Mouse (Mus musculus) limb, embryonic 11.5 days (tissue): ENCODE measurements around the gene Gm21188. TPM values are rescaled to one million over a fixed set of nuclear protein-coding genes. Genes with fewer than 3 reads are reported as not detected.
"Not testable (repeated sequence)": the region's sequence is repeated elsewhere in the genome, so short reads cannot be mapped to it uniquely, and the experiment has no call there.

Experiments
- ATAC-seq: fragments of 200-750 bp; cut with Nextera tagmentation; 2 replicates; pipeline ENCODE4 v1.8.0; 2017; ENCODE audit warnings: low read depth; ENCODE audit not compliant: insufficient number of reproducible peaks, low FRiP score, low TSS enrichment
- DNase-seq: peaks from one replicate; pipeline ENCODE4 v3.0.0-alpha.2; 2015; ENCODE audit warnings: low spot score
- H3K27ac ChIP-seq: fragments of 300-500 bp; sonication (generic); replicated peaks from 2 replicates; pipeline ENCODE4 v1.5.1; 2014; ENCODE audit warnings: low read depth, mild to moderate bottlenecking, low read length
- H3K27me3 ChIP-seq: fragments of 300-500 bp; sonication (generic); 2 replicates; pipeline ENCODE4 v1.6.1; 2014; ENCODE audit warnings: mild to moderate bottlenecking, low read length, mixed read lengths; ENCODE audit not compliant: control insufficient read depth, insufficient read depth
- H3K36me3 ChIP-seq: fragments of 300-500 bp; sonication (generic); 2 replicates; pipeline ENCODE4 v1.6.1; 2014; ENCODE audit warnings: mild to moderate bottlenecking, low read length, moderate library complexity, mixed read lengths; ENCODE audit not compliant: control insufficient read depth, insufficient read depth
- H3K4me1 ChIP-seq: fragments of 300-500 bp; sonication (generic); 2 replicates; pipeline ENCODE4 v1.6.1; 2014; ENCODE audit warnings: low read length, mixed read lengths; ENCODE audit not compliant: control insufficient read depth, insufficient read depth
- H3K4me2 ChIP-seq: fragments of 300-500 bp; sonication (generic); 2 replicates; pipeline ENCODE4 v1.6.1; 2014; ENCODE audit warnings: low read depth, mild to moderate bottlenecking, moderate library complexity; ENCODE audit not compliant: severe bottlenecking
- H3K4me3 ChIP-seq: fragments of 300-500 bp; sonication (generic); 2 replicates; pipeline ENCODE4 v1.5.1; 2014; ENCODE audit warnings: low read depth, low read length
- H3K9ac ChIP-seq: fragments of 300-500 bp; sonication (generic); 2 replicates; pipeline ENCODE4 v1.6.1; 2014; ENCODE audit warnings: mild to moderate bottlenecking, low read length
- H3K9me3 ChIP-seq: fragments of 300-500 bp; sonication (generic); 2 replicates; pipeline ENCODE4 v1.6.1; 2016; ENCODE audit warnings: low read length; ENCODE audit not compliant: control insufficient read depth
- WGBS: fragments of 180-500 bp; shearing (Covaris S2); extraction: QIAGEN DNeasy Blood & Tissue Kit; methylation state at CpG from one replicate; pipeline ENCODE4 v1.1.7; 2014; 5-methylcytosine and 5-hydroxymethylcytosine counted together
- polyA plus RNA-seq: library from polyadenylated mRNA; unstranded; fragments of >200 nt; fragmentation: Nextera tagmentation; extraction: Ambion mirVana; gene quantifications from 2 replicates; pipeline ENCODE4 v1.2.1, GENCODE M21; 2014

Gm21188 gene
- polyA plus RNA-seq: not detected in 2 replicates

GRCm38 (mm10) chr13:120052085-120052484 lies at the start of gene Gm21188:
Gene Gm21188, minus strand, starts transcription at chr13:120052194.
- not testable (repeated sequence) for H3K27ac ChIP-seq, ATAC-seq, H3K4me3 ChIP-seq, H3K9ac ChIP-seq, DNase-seq, H3K9me3 ChIP-seq, H3K36me3 ChIP-seq, H3K27me3 ChIP-seq, H3K4me2 ChIP-seq, H3K4me1 ChIP-seq

DNA sequence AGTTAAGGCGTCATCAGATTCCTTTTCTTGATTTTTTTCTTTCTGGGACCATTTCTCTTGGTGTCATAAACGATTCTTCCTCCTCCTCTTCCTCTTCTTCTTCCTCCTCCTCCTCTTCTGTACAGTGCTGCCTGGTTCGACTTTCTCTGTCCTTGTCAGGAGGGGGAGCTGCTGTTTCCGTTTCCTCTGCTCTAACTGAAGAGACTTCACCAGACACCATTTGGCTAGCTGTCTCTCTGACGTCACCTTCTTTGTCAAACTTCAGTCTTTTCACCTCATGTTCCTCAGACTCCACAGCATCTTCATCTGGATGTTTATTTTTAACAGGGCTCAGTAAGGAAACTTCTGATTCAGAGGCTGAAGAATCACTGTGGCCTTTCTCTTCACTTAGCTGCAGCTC lies 47.3 kb upstream of the Gm21188 start:
- H3K36me3 ChIP-seq, H3K4me1 ChIP-seq, H3K27ac ChIP-seq, H3K9me3 ChIP-seq, H3K9ac ChIP-seq, H3K27me3 ChIP-seq, H3K4me3 ChIP-seq, H3K4me2 ChIP-seq, ATAC-seq, DNase-seq: not testable (repeated sequence)
- WGBS: no CpG with 5 or more reads among the region's 5 CpGs

DNA sequence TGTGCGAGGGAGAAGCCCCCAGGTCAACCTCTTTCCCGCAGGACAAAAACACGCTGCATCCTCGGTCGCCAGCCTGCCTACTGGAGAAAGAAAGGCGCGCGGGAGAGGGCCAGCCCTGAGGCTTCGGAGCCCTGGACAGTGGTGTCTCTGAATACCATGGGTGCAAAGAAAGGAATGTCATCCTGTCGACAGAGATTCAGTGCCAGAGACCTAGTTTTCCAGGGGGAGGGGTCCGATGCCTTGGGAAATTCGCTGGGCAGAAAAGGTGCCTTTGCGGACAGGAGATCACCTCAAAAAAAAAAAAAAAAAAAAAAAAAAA lies 44.9 kb upstream of the Gm21188 start:
- H3K27me3 ChIP-seq, H3K4me1 ChIP-seq, DNase-seq, H3K4me2 ChIP-seq, H3K9ac ChIP-seq, H3K9me3 ChIP-seq, H3K4me3 ChIP-seq, H3K36me3 ChIP-seq, H3K27ac ChIP-seq: not testable (repeated sequence)
- ATAC-seq: peak; percentile 17; the same call in 1 of the 2 replicates
- whole genome bisulfite sequencing: 0% methylated on average over 5 of the region's 13 CpGs

DNA sequence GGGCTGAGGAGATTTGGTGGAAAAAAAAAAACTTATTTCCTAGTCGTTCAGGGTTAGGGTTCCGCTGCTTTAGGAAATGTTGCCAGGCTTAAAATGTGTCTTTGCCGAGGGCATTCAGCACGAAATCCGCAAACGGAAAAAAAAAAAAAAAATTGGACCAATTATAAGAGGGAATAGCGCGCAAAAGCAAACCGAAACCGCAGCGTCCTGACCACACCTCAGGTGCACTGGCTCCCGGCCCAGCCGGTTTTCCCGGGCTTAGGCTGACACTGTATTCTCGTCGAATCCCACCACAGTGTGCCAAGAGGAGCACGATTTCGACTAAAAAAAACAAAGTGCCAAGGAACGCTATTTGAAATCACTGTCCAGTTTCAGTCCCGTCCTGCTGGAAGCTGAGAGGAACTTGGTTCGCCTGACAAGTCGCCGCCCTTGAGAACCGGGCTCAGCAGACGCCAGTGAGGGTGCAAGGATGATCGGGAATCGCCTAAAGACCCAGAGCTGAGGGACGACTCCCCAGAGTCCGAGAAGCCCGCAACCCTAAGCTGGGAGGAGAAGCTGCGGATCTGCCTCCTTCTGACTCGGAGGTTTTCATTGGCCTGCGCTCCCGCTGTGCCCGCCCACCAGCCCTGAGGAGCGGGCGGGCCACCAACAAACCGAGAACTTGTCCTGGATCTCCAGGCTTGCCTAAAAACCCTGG lies 44.4 kb upstream of the Gm21188 start:
- H3K27me3 ChIP-seq, H3K9ac ChIP-seq, H3K4me1 ChIP-seq, H3K27ac ChIP-seq, H3K4me3 ChIP-seq, H3K36me3 ChIP-seq, H3K4me2 ChIP-seq, H3K9me3 ChIP-seq: not testable (repeated sequence)
- WGBS: 0% methylated on average over 22 of the region's 38 CpGs
- DNase-seq (peak; percentile 30), ATAC-seq (peak; percentile 81; the same call in 1 of the 2 replicates)

- not testable (repeated sequence) for H3K27ac ChIP-seq, H3K27me3 ChIP-seq, H3K9ac ChIP-seq, DNase-seq, ATAC-seq, H3K4me1 ChIP-seq, H3K9me3 ChIP-seq, H3K4me3 ChIP-seq, H3K4me2 ChIP-seq, H3K36me3 ChIP-seq
- whole genome bisulfite sequencing: no CpG with 5 or more reads among the region's 13 CpGs
Measured at GRCm38 (mm10) chr13:120092950-120093349, 41.0 kb upstream of the Gm21188 start.

- not testable (repeated sequence) for H3K9me3 ChIP-seq, H3K36me3 ChIP-seq, H3K4me1 ChIP-seq, H3K4me2 ChIP-seq, H3K4me3 ChIP-seq, H3K27ac ChIP-seq, ATAC-seq, H3K27me3 ChIP-seq, H3K9ac ChIP-seq, DNase-seq
- no CpG with 5 or more reads among the region's 1 CpGs for WGBS
Measured at GRCm38 (mm10) chr13:120079644-120080043, 27.6 kb upstream of the Gm21188 start.

GRCm38 (mm10) chr13:120070878-120071277 lies 18.9 kb upstream of the Gm21188 start:
- not testable (repeated sequence) for DNase-seq, ATAC-seq

DNA sequence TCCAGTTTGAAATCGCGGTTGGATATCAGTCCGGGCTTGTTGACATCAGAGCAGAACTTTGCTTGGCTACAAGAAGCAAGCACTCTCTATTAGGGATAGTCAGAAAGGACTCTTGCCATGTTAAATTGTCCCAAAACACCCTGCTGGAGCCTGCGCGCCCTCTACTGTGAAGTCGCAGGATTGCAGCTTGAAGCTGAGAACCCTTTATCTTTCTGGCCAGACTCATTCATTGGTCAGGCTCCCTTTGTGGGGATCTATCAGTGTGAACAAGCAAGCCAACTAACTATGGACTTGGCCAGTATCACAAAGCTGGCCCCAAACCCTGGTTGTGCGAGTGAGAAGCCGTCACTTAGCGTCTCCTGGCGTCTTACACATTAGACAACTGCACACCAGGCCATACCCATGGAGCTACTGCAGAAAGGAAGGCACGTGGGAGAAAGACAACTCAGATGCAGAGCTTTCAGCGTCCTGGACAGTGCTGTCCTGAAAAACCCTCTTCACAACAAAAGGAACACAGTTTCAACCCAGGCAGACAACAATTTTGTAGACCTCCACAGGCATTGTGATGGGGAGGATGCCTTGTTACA lies 18.1 kb upstream of the Gm21188 start:
- no CpG with 5 or more reads among the region's 12 CpGs for WGBS
- not testable (repeated sequence) for ATAC-seq, H3K9ac ChIP-seq

More at GRCm38 (mm10) chr13:120070878-120071277, 18.9 kb upstream of the Gm21188 start:
- not testable (repeated sequence) for H3K27me3 ChIP-seq, H3K4me2 ChIP-seq, H3K27ac ChIP-seq, H3K9ac ChIP-seq, H3K9me3 ChIP-seq, H3K36me3 ChIP-seq, H3K4me3 ChIP-seq, H3K4me1 ChIP-seq
- WGBS: no CpG with 5 or more reads among the region's 13 CpGs

More for the DNA sequence above, 18.1 kb upstream of the Gm21188 start:
- not testable (repeated sequence) for H3K27me3 ChIP-seq, DNase-seq, H3K36me3 ChIP-seq, H3K27ac ChIP-seq, H3K9me3 ChIP-seq, H3K4me2 ChIP-seq, H3K4me3 ChIP-seq, H3K4me1 ChIP-seq
